Mouse (Mus musculus) heart, postnatal 25 days (tissue): Measurements from ENCODE around the gene Cwc15. TPM values are rescaled to one million over a fixed set of nuclear protein-coding genes. Genes with fewer than 3 reads are reported as not detected.
"Not testable (repeated sequence)": the region's sequence is repeated elsewhere in the genome, so short reads cannot be mapped to it uniquely, and the experiment has no call there.

Source experiments
- DNase-seq: peaks from one replicate; pipeline ENCODE4 v3.0.0; 2022; ENCODE audit warnings: low spot score
- intact Hi-C: fragments of 180-260 bp; cut with DNase I; formaldehyde crosslinking; loops from one replicate; pipeline ENCODE4 v1.15.1; 2025
- total RNA-seq, 2 experiments: library from RNA; stranded (reverse); gene quantifications; 2 replicates each; pipeline ENCODE4 v1.2.3; 2021

Cwc15 gene
- total RNA-seq = 10 to 100 TPM; 60.3 to 69.7 TPM

- peak; percentile 88 for DNase-seq
- intact Hi-C loops = loop anchor here (5.0 to 10.0 kb wide), 3 partner anchors 118 to 775 kb away; partner anchors contain the start of genes Cep57, Endod1, Fam76b and Med17
Measured at GRCm38 (mm10) chr9:14500023-14500915, at the start of gene Cwc15, which contains the start of gene Kdm4d. TSS of gene Cwc15 (plus strand) at chr9:14500617. TSS of gene Kdm4d (minus strand) at chr9:14500482.

GRCm38 (mm10) chr9:14451120-14451519 lies 49.3 kb upstream of the Cwc15 start:
- intact Hi-C loops, DNase-seq: not testable (repeated sequence)

DNA sequence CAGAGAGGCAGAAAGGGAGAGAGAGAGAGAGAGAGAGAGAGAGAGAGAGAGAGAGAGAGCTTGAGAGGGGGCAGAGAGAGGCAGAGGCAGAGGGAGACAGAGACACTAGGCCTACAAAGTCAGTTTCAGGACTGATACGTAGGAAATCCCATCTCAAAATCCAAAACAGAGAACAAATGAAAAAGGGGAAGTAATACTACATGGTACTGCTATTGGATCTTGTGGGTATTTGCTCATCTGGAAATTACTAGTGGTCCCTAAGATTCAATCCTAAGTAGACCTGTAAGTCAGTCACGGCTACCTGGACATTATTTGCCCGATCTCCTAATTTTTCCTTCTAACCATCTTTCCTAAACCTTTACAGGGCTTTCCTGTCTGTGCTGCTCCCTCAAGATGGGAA lies 44.1 kb upstream of the Cwc15 start:
- intact Hi-C loops = no loop called here
- DNase-seq = no peak

DNA sequence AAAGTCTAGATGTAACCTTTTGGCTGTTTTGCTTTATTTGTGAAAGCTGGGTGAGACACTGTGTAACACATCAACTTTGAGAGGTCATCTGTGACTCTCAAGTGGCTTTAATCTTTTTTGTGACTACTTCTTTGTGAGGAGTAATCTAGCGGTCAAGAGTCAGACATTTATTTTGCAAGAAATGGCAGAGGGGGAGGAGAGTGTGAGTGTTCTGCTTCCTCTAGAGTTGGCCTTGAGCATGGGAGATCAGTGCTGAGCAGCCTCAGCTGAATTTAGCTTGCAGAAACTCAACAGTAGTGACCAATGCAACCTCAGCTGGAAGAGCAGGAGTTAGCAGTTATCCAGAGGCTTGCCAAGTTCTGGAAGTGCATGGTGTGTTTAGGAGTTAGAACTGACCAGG lies 37.9 kb upstream of the Cwc15 start:
- not testable (repeated sequence) for DNase-seq

DNA sequence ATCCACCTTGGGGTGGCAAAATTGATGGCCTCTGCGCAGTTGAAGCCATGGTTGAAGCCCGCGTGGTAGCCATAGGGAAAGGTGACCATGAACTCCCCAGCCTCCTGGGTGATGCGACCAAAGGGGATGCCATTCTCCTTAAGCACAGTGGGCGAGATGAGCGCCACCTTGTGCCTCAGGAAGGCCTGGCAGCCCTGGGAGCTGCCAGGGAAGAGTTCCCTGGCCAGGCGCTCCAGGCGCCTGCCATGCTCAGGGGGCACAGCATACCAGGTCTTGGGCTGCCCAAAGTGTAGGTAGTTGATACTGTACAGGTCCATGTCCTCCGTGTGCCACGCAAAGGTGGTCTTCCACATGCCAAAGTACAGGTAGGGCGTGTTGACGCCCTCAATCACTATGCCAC lies 36.7 kb upstream of the Cwc15 start:
- DNase-seq, intact Hi-C loops: not testable (repeated sequence)

More for the DNA sequence above, 37.9 kb upstream of the Cwc15 start:
- intact Hi-C loops = not testable (repeated sequence)

DNA sequence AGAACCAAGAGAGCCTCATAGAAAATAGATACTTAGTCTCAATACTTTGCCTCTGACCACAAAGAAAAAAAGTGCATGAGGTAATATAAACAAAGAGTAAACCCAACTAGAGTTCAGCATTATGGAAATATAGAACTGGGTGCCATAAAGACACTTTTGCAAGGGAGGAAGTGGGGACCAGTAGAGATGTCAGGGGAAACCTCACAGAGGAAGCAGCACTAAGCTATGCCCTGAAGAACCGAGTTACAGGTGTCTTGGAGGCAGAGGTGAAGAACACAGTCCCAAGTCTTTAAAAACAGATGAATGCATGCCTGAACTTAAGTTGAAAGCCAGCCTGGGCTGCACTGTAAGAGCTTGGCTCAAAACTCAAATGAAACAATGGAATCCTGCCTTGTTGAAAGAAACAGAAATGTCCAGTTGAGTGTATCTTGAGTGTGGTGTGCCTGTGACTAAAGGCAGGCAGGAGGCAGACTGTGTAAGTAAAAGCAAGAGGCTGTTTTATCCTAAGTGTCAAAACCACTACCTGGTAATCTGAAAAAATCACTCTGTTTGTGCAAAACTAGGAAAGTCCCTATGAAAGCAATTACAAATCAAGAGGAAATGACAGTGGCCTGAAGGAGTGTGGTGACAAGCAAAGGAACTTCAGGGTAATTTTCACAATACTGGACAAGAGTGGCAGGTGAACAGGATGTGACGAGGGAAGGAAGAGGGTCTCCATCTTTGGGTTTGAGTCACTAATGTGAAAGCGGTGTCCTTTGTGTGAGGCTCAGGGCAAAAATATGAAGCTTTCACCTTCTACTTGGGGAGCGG lies 1.3 kb upstream of the Cwc15 start:
- DNase-seq = no peak
- intact Hi-C loops = no loop called here

DNA sequence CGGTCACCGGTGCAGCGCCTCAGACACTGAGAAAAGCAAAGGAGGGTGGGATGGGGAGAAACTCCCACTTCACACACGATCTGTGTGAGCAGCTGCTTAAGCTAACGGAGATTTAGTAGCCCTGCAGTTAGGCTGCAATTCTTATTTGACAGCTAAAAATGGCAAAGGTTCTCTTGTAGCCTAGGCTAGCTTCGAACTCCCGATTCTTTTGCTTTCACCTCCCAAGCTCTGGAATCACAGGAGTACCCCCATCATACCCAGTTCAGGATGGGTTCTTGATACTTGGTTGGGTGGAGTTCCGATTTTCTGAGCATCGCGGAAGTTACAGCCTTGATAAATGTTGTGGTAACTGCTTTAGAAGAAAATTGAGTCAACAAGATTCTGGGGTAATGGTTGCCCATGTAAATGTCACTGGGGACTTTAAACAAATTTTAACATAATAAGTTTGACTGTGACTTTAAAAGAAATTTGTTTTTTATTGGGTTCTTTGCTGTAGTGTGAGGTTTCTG lies 553 bp downstream of the Cwc15 start:
- no peak for DNase-seq
- intact Hi-C loops = loop anchor here (5.0 to 10.0 kb wide), 3 partner anchors 119 to 774 kb away; partner anchors contain the start of genes Cep57, Endod1, Fam76b and Med17

DNA sequence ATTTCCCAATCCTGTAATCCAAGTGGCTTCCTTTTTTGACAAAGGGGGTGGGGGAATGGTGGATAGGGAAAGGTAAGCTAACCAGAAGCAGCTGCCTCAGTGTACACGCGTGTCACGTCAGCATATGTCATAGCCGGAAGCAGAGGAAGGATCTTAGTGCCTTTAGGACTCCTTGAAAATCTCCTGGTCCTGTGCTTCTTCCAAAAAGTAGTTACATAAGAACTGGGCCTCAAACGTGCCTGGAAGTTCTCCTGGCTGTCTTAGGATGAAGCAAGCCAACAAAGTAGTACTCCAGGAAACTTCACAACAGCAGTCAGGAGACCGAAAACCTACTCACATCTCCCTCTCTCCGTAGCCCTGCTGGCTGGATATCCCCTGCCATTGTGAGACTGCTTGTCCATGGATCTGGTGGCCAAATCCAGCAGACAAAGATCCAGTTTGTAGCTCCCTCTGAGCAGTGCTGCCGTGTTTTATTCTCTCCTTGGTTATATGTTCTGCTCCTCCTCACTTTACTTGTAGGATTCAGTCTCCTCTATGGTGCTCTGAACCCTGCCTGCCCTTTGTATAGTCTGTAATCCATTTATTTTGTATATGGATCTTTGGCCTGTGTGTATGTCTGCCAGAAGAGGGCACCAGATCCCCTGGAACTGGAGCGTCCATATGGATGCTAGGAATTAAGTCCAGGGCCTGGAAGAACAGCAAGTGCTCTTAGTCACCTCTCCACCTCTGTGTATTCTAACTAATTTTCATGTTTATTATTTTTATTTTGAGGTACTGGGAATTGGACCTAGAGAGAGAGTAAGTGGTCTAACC lies 12.4 kb downstream of the Cwc15 start:
- intact Hi-C loops = loop anchor here (2.0 to 10.0 kb wide), 2 partner anchors 186 to 502 kb away; no protein-coding TSS in a partner anchor
- no peak for DNase-seq

DNA sequence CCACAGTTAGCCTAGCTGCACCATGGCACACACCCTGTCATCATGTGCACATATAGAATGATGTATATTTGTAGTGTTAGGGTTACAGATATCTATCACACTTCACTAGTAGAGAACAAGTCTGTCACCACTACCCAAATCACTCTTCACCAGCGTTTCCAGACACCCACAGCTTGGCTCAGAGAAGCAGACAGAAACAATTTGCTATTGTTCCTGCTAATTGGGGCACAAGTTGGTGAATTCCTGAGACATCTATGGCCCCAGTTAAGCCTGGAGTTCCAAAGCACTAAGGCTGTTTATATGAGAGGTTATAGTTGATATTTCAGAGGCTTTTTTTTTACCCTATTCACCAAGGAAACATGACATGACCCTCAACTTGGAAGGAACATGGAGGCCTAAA lies 16.9 kb downstream of the Cwc15 start:
- no peak for DNase-seq
- intact Hi-C loops = loop anchor here (10.0 kb wide), 1 partner anchor 498 kb away; no protein-coding TSS in a partner anchor

DNA sequence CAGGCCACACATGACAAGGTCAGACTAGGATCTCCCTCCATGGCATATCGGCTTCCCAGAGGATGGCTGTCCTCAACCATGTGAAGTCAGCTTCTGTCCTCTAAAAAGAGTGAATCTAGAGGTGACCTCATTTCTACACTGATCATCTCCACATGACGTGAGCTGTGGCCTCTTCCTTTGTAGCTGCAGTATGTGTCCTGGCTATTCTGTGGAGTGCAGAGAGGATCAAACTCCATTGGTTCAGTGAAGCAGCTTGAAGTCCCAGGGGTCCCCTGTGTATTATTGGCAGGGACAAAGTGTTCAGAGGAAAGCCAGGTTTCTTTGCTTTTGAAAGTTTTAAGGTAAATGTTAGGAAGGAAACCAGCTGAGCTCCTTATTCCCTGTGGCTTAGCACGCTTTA lies 17.7 kb downstream of the Cwc15 start:
- no peak for DNase-seq
- intact Hi-C loops = loop anchor here (10.0 kb wide), 1 partner anchor 497 kb away; no protein-coding TSS in a partner anchor

- intact Hi-C loops = loop anchor here (5.0 kb wide), 2 partner anchors 56 to 241 kb away; no protein-coding TSS in a partner anchor
- no peak for DNase-seq
Measured at GRCm38 (mm10) chr9:14520971-14521670, 20.7 kb downstream of the Cwc15 start.

GRCm38 (mm10) chr9:14521695-14522094 lies 21.3 kb downstream of the Cwc15 start:
- no peak for DNase-seq
- intact Hi-C loops = loop anchor here (5.0 kb wide), 2 partner anchors 56 to 241 kb away; no protein-coding TSS in a partner anchor

DNA sequence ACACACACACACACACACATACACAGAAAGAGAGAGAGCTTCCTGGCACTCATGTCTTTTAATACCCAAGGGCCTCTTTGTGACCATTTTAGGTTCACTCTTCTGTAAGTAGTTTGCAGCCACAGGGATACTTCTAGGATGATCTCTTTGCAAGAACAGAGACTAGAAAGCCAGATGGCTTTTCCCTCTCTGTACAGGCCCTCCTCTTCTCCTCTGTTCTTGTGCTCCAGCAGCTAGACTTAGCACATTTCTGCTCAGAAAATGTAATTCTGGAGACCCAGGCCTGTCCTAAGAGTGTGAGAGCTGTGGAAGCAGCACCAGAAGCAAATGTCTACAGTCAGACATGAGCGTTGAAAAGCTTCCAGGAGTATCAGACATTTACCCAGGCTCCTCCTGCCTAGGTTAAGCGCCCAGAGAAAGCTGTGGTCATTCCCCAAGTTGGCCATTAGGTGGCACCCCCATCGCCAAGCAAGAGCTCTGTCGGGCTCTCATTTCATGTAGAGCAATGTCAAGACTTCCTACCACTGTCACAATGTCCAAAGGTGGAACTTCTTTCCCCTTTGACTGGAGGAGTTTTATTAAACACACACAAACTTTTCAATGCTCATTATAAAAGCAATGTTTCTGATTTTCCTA lies 23.1 kb downstream of the Cwc15 start:
- DNase-seq = peak; percentile 51
- intact Hi-C loops = loop anchor here (1.0 to 5.0 kb wide), 3 partner anchors 54 to 239 kb away; no protein-coding TSS in a partner anchor

- intact Hi-C loops = no loop called here
- no peak for DNase-seq
Measured at GRCm38 (mm10) chr9:14530004-14530403, 29.6 kb downstream of the Cwc15 start.

GRCm38 (mm10) chr9:14532283-14532682 lies 31.9 kb downstream of the Cwc15 start:
- intact Hi-C loops = no loop called here
- DNase-seq = no peak

- intact Hi-C loops = no loop called here
- no peak for DNase-seq
Measured at GRCm38 (mm10) chr9:14533659-14534058, 33.2 kb downstream of the Cwc15 start.

DNA sequence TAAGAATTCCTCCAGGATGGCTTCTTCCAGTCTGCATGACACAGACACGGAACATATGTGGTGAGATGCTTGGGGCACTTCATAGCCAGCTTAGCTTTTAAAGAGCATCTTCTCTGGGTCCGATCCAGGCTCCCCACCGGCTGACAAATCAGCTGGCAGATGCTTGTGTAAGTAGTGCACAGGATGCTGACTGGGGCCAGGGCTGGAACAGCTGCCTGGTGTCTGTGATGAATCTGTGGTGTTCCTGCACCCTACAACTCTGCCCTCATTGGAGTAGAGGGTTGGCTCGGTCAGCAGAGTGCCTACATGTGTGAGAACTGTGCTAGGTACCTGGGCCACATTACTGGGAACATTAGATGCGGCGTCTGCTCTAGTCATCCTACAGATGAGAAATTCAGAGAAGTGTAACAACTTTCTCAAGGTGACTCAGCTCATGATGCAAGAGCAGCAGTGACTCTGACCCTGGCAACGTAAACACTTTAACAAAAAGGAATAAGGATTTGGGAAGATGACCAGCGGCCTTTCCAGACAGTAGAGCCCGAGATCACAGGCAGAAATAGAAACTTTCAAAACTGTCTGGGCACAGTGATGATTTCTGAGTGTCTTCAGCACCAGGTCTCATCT lies 34.5 kb downstream of the Cwc15 start:
- no peak for DNase-seq
- intact Hi-C loops = no loop called here
